Mouse (Mus musculus) C2C12 (cell line): Measurements from ENCODE around the gene Ppa1. TPM values are rescaled to one million over a fixed set of nuclear protein-coding genes. Genes with fewer than 3 reads are reported as not detected.

ENCODE experiments used
- H3K27me3 ChIP-seq: one replicate; pipeline ENCODE4 v1.6.1; 2011; ENCODE audit not compliant: control insufficient read depth, insufficient read depth, insufficient read length
- H3K36me3 ChIP-seq: one replicate; pipeline ENCODE4 v1.6.1; 2011; ENCODE audit not compliant: control insufficient read depth, insufficient read depth
- H3K4me3 ChIP-seq: one replicate; pipeline ENCODE4 v1.5.1; 2011; ENCODE audit warnings: mild to moderate bottlenecking, control low read depth; ENCODE audit not compliant: poor library complexity, insufficient read depth, severe bottlenecking
- H3K79me2 ChIP-seq: one replicate; pipeline ENCODE4 v1.6.1; 2011; ENCODE audit not compliant: control insufficient read depth, insufficient read depth
- H3K79me3 ChIP-seq: one replicate; pipeline ENCODE4 v1.6.1; 2011; ENCODE audit warnings: low read depth, control low read depth
- H3ac ChIP-seq: one replicate; pipeline ENCODE3; 2011; ENCODE audit warnings: low read depth; ENCODE audit not compliant: control insufficient read depth, insufficient read length
- CEBPB ChIP-seq: IDR thresholded peaks from one replicate; pipeline ENCODE4 v1.6.1; 2011; ENCODE audit warnings: low read depth, mild to moderate bottlenecking, control low read depth, moderate library complexity
- CTCF ChIP-seq: IDR thresholded peaks from one replicate; pipeline ENCODE4 v1.5.1; 2011; ENCODE audit not compliant: control insufficient read depth, insufficient read depth, insufficient read length
- FOSL1 ChIP-seq: IDR thresholded peaks from one replicate; pipeline ENCODE4 v1.8.0; 2011; ENCODE audit warnings: mild to moderate bottlenecking, low read length; ENCODE audit not compliant: poor library complexity, insufficient read depth, severe bottlenecking
- MAX ChIP-seq: IDR thresholded peaks from one replicate; pipeline ENCODE4 v1.6.1; 2011; ENCODE audit warnings: mild to moderate bottlenecking, control low read depth
- MYOD1 ChIP-seq: IDR thresholded peaks from one replicate; pipeline ENCODE4 v1.6.1; 2011; ENCODE audit warnings: low read depth; ENCODE audit not compliant: control insufficient read depth, insufficient read length
- MYOG ChIP-seq: IDR thresholded peaks from one replicate; pipeline ENCODE4 v1.6.1; 2011; ENCODE audit not compliant: control insufficient read depth, insufficient read length; ENCODE audit errors: extremely low read depth
- USF1 ChIP-seq: IDR thresholded peaks from one replicate; pipeline ENCODE4 v1.6.1; 2011; ENCODE audit warnings: low read depth, mild to moderate bottlenecking, control low read depth, moderate library complexity
- polyA plus RNA-seq: library from polyadenylated mRNA; unstranded; fragments of >200 nt; fragmentation: generic; extraction: Trizol; gene quantifications from one replicate; pipeline ENCODE4 v1.2.1, GENCODE M21; 2012; ENCODE audit warnings: missing spikeins

Ppa1 gene
- polyA plus RNA-seq, 1 experiment, result 189 TPM

DNA sequence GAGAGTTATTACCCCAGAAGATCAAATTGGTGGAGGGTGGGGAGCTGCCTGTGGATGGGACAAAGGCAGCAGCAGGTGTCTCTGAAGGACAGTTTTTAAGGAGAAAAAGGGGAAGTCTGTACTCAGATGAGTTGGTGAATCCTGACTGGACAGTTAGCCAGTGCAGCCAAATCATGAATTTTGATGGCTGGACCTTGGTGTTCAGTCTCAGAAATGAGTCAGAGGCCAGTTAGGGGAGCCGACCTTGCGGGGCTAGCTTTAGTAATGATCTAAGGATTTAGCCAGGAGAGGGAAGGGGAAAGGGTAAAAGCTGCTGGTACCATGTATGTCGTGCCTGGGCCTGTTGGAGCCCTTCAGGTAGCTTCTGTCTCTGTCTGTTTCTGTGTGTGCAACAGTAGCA lies 65.2 kb downstream of the Ppa1 start:
- peaks cover 3% of the 10 kb centered on the region for H3K27me3 ChIP-seq
- no peaks in the 10 kb centered on the region for H3K79me3 ChIP-seq
- no peak overlapping the region for H3ac ChIP-seq
- H3K4me3 ChIP-seq, result no peak overlapping the region
- no peaks in the 10 kb centered on the region for H3K79me2 ChIP-seq
- TF ChIP-seq MYOD1 (no peak), FOSL1 (no peak), USF1 (no peak), MYOG (no peak), MAX (no peak), CTCF (no peak), CEBPB (no peak)
- no peaks in the 10 kb centered on the region for H3K36me3 ChIP-seq

DNA sequence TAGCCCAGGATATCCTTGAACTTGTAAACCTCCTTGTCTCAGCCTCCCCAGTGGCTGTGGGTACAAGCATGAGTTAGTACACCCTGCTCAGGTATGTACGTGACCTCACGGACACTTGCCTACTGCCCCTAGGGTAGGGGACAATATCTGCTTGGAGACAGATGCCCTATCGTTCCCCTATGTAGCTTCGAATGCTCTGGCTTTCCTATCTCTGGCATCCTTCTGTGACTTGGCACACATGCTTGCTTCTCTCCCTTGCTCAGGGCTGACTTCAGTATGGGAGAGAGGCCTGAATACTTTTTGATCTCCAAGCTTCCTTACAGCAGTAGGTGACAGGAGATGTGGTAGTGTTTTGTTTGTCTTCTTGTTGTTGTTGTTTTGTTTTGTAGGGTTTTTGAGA lies 65.8 kb downstream of the Ppa1 start:
- no peak overlapping the region for H3K4me3 ChIP-seq
- H3ac ChIP-seq, result no peak overlapping the region
- TF ChIP-seq MYOD1 (no peak), FOSL1 (no peak), CTCF (no peak), MYOG (no peak), USF1 (no peak), MAX (no peak), CEBPB (no peak)
- H3K79me2 ChIP-seq, result no peaks in the 10 kb centered on the region
- H3K36me3 ChIP-seq, result no peaks in the 10 kb centered on the region
- no peaks in the 10 kb centered on the region for H3K79me3 ChIP-seq
- peaks cover 3% of the 10 kb centered on the region for H3K27me3 ChIP-seq

DNA sequence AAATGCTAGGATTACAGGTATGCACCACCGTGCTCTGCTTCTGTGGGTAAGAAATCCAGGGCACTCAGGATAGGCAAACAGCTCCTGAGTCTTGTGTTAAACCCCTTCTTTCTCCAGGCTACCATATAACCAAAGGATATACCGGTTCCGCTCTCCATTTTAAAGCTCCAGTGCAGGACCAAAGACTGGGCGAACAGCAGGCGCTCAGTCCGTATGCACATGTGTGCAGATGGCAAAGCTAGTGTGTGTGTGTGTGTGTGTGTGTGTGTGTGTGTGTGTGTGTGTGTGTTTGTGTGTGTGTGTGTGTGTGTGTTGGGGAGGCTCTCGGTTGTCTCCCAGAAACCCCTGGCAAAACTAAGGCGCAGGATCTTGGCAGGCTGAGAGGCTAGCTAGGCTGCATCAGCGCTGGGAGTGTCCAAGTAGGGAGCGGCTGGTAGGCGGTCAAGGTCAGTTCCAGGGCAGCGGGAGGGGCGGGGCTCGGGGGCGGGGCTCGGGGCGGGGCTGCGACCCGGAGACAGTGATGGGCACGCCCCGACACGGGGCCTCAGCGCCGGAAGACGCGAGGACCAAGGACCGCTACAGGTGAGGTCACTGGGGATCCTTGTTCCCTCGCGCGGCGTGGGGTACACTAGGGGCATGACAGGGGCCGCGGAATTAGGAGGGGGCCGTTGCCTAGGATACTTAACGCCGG lies 66.6 kb downstream of the Ppa1 start, which contains the start of gene Aifm2:
Gene Aifm2 (plus strand): TSS at position 493 of the 691 bp plus-strand sequence.
- H3ac ChIP-seq, result peak within 1 kb of the TSS; percentile 39
- H3K4me3 ChIP-seq, result peak within 1 kb of the TSS; percentile 52
- no peaks in the 10 kb centered on the region for H3K79me3 ChIP-seq
- peaks cover 3% of the 10 kb centered on the region for H3K27me3 ChIP-seq
- H3K79me2 ChIP-seq, result no peaks in the 10 kb centered on the region
- TF ChIP-seq FOSL1 (no peak), MYOD1 (no peak), MYOG (no peak), CEBPB (no peak), MAX (no peak), USF1 (no peak), CTCF (no peak)
- H3K36me3 ChIP-seq, result no peaks in the 10 kb centered on the region

DNA sequence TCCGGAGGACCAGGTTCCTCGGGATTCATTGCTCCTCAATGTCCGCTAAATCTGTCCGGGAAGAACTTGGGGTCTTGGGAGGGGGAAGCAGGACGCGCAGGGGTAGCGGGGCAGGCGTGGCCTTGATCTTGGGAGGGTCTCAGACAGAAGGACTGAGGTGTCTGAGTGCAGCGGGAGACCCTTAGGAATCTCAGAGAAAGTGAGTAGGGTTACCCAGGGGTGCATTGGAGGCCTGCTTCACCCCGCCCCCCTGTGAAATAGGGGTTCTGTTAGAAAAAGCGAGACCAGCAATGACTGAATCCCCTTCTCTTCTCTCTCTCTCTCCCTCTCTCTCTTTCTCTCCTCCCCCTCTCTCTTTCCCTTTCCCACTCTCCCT lies 67.1 kb downstream of the Ppa1 start:
- no peaks in the 10 kb centered on the region for H3K79me2 ChIP-seq
- no peaks in the 10 kb centered on the region for H3K36me3 ChIP-seq
- no peaks in the 10 kb centered on the region for H3K79me3 ChIP-seq
- peak overlapping the region; percentile 39 for H3ac ChIP-seq
- H3K4me3 ChIP-seq, result peak overlapping the region; percentile 52
- TF ChIP-seq USF1 (no peak), FOSL1 (no peak), CTCF (no peak), MYOG (no peak), MAX (no peak), MYOD1 (no peak)
- peaks cover 3% of the 10 kb centered on the region for H3K27me3 ChIP-seq

DNA sequence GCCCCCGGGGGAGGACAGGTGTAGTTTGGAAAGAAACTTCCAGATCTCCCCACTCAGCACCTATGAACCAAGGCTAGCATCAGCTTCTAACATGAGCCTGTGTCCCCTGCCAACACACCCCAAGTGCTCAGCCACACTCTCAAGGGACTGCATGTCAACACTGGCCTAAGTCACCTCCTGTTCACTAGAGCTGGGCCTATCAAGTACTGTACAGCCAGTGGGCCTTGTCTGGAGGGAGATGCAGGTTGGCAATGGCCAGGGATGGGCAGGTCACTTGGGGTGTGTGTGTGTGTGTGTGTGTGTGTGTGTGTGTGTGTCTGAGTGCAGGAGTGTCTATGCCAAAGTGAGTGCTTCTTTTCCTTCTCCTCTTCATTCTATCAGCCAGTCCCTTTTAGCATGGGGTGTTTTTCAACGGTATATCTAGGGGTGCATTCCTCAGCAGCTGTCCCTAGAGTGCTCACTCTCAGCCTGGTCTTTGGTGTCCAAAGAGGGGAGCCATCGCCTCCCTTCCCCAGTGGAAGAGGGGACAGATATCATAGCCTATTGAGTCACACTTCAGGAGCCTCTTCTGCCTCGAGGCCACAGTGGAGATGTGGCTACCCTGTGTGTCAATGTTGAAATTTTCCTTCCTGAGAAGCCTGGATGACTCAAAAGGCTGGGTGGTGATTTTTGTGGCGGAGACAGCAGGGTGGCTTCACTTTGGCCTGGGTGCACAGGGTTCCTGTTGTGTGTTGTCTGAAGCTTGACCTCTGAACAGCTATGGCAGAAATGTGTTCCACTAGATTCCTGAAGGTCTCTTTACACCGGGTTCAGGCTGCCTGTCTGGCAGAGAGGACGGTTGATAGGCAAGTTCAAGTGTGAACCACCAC lies 67.9 kb downstream of the Ppa1 start:
- Histone ChIP-seq H3K27me3 (no peaks in the 10 kb centered on the region), H3K4me3 (no peak overlapping the region), H3K36me3 (no peaks in the 10 kb centered on the region), H3ac (no peak overlapping the region), H3K79me3 (no peaks in the 10 kb centered on the region), H3K79me2 (no peaks in the 10 kb centered on the region)
- TF ChIP-seq CEBPB (no peak), FOSL1 (no peak), MYOG (no peak), CTCF (no peak), MAX (no peak), MYOD1 (no peak), USF1 (no peak)
